Mouse (Mus musculus) liver, embryonic 14.5 days (tissue): ENCODE data around the gene Eef1akmt2.

Source experiments
- CTCF ChIP-seq: IDR thresholded peaks from 2 replicates; pipeline ENCODE4 v1.5.1; 2016; ENCODE audit warnings: antibody characterized with exemption, low read depth, control low read depth
- EP300 ChIP-seq: IDR thresholded peaks from 2 replicates; pipeline ENCODE4 v1.6.1; 2016; ENCODE audit warnings: antibody characterized with exemption, low read depth

DNA sequence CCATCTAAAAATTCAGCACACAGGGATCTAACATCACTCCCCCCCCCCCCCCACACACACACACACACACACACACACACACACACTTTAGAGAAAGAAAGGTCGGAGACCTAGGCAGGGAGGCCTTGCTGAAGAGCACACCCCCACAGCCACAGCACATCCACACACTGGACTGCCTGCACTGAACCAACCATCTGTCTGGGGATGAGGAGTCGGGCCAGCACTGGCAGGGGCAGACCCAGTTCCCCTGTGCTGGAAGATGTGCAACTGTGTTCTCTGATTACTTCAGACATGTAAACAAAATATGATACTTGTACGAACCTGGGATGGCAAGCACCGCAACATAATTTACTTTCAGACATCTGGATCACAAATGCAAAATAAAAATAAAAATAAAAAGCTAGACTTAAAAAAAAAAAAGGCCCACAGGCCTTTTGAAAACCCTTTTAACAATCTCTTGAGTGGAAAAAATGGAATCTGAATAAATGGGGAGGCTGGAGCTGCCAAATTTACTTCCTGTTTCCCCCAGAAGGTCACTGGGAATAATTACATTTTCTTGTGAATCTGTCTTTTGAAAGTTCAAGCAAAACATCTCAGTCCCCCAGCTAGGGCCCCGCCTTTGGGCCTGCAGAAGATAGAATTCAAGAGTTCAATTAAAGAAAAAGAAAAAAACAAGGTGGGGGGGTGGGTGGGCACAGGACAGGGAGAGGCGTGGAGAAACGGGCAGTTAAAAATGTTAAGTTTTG is 44.2 kb downstream of the Eef1akmt2 start:
- TF ChIP-seq CTCF = no peak
- no peak for TF ChIP-seq EP300
